Mouse (Mus musculus) intestine, postnatal 0 days (tissue): Measurements from ENCODE around the gene Dph2. TPM values are rescaled to one million over a fixed set of nuclear protein-coding genes. Genes with fewer than 3 reads are reported as not detected.

Experiments used
- ATAC-seq: fragments of 200-750 bp; cut with Nextera tagmentation; 2 replicates; pipeline ENCODE4 v1.8.0; 2017; ENCODE audit warnings: mild to moderate bottlenecking, moderate TSS enrichment, moderate library complexity
- H3K27ac ChIP-seq: fragments of 300-500 bp; sonication (generic); 2 replicates; pipeline ENCODE4 v1.5.1; 2014; ENCODE audit warnings: mild to moderate bottlenecking, low read depth, low read length, moderate library complexity
- H3K27me3 ChIP-seq: fragments of 300-500 bp; sonication (generic); replicated peaks from 2 replicates; pipeline ENCODE4 v1.6.1; 2014; ENCODE audit warnings: low read length, mixed read lengths; ENCODE audit not compliant: control insufficient read depth, insufficient read depth
- H3K36me3 ChIP-seq: fragments of 300-500 bp; sonication (generic); 2 replicates; pipeline ENCODE4 v1.6.1; 2014; ENCODE audit warnings: mild to moderate bottlenecking, moderate library complexity; ENCODE audit not compliant: control insufficient read depth, insufficient read depth
- H3K4me1 ChIP-seq: fragments of 300-500 bp; sonication (generic); replicated peaks from 2 replicates; pipeline ENCODE4 v1.6.1; 2014; ENCODE audit warnings: antibody characterized with exemption, low read length, mixed read lengths; ENCODE audit not compliant: control insufficient read depth, insufficient read depth
- H3K4me2 ChIP-seq: fragments of 300-500 bp; sonication (generic); replicated peaks from 2 replicates; pipeline ENCODE4 v1.6.1; 2014; ENCODE audit warnings: low read depth, mild to moderate bottlenecking, moderate library complexity
- H3K4me3 ChIP-seq: fragments of 300-500 bp; sonication (generic); 2 replicates; pipeline ENCODE4 v1.5.1; 2014; ENCODE audit warnings: low read depth, low read length
- H3K9ac ChIP-seq: fragments of 300-500 bp; sonication (generic); 2 replicates; pipeline ENCODE4 v1.6.1; 2014; ENCODE audit warnings: mild to moderate bottlenecking, low read depth, low read length
- H3K9me3 ChIP-seq: fragments of 300-500 bp; sonication (generic); 2 replicates; pipeline ENCODE4 v1.6.1; 2016; ENCODE audit warnings: mixed run types; ENCODE audit not compliant: control insufficient read depth
- CTCF ChIP-seq: sonication (generic); IDR thresholded peaks from 2 replicates; pipeline ENCODE4 v1.5.1; 2016; ENCODE audit warnings: low read depth, mild to moderate bottlenecking, control low read depth, antibody characterized with exemption, moderate library complexity
- WGBS: fragments of 180-500 bp; shearing (Covaris S2); extraction: QIAGEN DNeasy Blood & Tissue Kit; methylation state at CpG from one replicate; pipeline ENCODE4 v1.1.7; 2014; 5-methylcytosine and 5-hydroxymethylcytosine counted together
- polyA plus RNA-seq: library from polyadenylated mRNA; unstranded; fragments of >200 nt; fragmentation: Nextera tagmentation; extraction: Ambion mirVana; gene quantifications from 2 replicates; pipeline ENCODE4 v1.2.1, GENCODE M21; 2015

Gene Dph2
- polyA plus RNA-seq, result 5.0 and 5.5 TPM in 2 replicates

DNA sequence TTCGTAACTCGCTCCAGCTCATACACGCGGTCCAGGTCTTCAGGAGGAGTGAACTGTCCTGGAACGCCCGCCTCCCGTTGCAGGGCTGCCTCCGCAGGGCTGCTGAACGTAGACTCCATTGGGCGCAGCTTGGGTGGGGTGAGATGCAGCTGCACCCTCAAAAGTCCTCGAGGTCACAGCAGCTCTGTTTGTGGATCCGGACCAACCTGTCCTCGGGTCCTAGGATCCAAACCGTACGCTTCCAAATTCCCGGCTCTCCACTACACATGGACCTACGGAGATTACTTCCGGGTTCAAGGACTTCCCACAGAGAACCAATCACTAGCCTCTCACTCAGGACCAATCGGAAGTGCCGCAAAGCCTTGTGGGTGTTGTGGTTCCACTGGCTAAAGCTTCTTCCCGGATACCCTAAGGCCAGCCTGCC lies at the start of gene Dph2:
Dph2 (minus strand) TSS at position 295 of the 424 bp plus-strand sequence.
- WGBS, result under 1% methylated on average over 21 of the region's 21 CpGs
- peak within 1 kb of the TSS; percentile 26; the same call in 1 of the 2 replicates for H3K9ac ChIP-seq
- H3K4me2 ChIP-seq, result peak within 1 kb of the TSS; percentile 95
- H3K27ac ChIP-seq, result no peak within 1 kb of the TSS
- H3K9me3 ChIP-seq, result no peaks in the 10 kb centered on the region
- H3K27me3 ChIP-seq, result no peaks in the 10 kb centered on the region
- peak; percentile 83 for ATAC-seq
- TF ChIP-seq CTCF, result no peak
- H3K4me1 ChIP-seq, result 0 out of 2 replicates have a peak, but pooled peaks cover 2% of the 10 kb centered on the region
- peak within 1 kb of the TSS; percentile 79 for H3K4me3 ChIP-seq
- H3K36me3 ChIP-seq, result peaks cover 8% of the 10 kb centered on the region; the same call in 1 of the 2 replicates

DNA sequence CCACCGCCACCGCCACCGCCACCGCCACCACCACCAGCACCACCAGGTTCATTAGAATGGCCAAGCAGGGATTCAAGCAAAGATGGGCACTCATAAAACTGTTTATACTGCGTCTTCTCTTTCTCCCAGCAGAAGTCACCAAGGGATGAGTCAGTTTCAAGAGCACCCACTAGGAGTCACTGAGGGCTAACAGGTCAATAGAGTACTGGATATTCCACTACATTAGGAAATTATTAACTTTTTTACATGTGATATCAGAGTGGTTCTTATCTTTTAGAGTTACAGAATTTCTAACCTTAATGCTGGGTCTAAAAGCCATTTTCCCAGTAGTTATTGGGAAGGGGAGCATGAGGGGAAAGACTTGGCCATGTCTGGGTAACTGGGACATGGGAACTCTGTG lies 45.1 kb upstream of the Dph2 start:
- Histone ChIP-seq H3K4me1 (no peaks in the 10 kb centered on the region), H3K9me3 (no peaks in the 10 kb centered on the region), H3K27me3 (no peaks in the 10 kb centered on the region), H3K4me3 (no peak overlapping the region), H3K9ac (no peak overlapping the region), H3K4me2 (no peak overlapping the region), H3K27ac (no peak overlapping the region), H3K36me3 (peaks cover 49% of the 10 kb centered on the region)
- peak; percentile 63; the same call in 1 of the 2 replicates for ATAC-seq
- WGBS, result 85% methylated on average over 5 of the region's 5 CpGs
- TF ChIP-seq CTCF, result peak; percentile 65

DNA sequence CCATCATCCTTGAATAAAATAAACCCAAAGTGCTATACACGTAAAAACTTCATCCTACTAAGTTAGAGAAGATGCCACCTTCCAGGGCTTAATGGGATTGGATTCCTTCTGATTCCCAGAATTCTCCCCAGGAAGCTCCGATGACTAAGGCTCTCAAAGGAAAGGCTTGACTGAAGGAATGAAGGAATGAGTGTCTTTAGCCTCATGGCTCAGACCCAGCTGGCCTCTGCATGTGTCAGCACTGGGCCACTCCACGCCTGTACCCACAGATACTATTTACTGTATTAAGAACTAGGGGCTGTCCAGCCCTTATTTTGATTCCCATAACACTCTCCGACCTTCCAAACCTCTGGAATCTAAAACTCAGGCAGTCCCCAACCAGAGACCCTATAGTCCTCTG lies 42.2 kb upstream of the Dph2 start:
- 87% methylated on average over 4 of the region's 4 CpGs for WGBS
- H3K36me3 ChIP-seq, result peaks cover 22% of the 10 kb centered on the region
- no peak overlapping the region for H3K4me3 ChIP-seq
- H3K9me3 ChIP-seq, result no peaks in the 10 kb centered on the region
- ATAC-seq, result no peak
- H3K4me2 ChIP-seq, result no peak overlapping the region
- no peaks in the 10 kb centered on the region for H3K4me1 ChIP-seq
- no peak for TF ChIP-seq CTCF
- H3K27me3 ChIP-seq, result no peaks in the 10 kb centered on the region
- H3K27ac ChIP-seq, result no peak overlapping the region
- no peak overlapping the region for H3K9ac ChIP-seq

DNA sequence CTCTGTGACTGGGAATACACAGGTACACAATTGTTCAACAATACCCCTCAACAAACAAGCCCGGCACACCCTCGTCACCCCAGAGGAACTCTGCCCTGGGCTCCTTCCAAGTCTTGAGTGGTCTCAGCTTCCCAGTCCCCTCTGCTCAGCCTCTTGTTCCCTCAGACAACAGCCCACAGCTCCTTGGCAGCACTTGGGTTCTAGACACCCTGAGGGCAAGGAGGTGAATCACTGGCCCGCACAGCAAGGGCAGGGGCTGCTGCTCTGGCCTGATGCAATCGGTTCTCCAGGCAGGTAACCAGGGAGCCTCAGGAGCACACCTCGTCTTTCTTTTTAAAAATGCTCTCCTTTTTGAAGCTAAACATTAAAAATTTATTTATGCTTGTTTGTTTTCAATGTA lies 41.4 kb upstream of the Dph2 start:
- no peaks in the 10 kb centered on the region for H3K9me3 ChIP-seq
- WGBS, result 87% methylated on average over 5 of the region's 5 CpGs
- H3K27ac ChIP-seq, result no peak overlapping the region
- no peak for TF ChIP-seq CTCF
- no peaks in the 10 kb centered on the region for H3K4me1 ChIP-seq
- peaks cover 3% of the 10 kb centered on the region for H3K27me3 ChIP-seq
- H3K4me3 ChIP-seq, result no peak overlapping the region
- H3K36me3 ChIP-seq, result peaks cover 19% of the 10 kb centered on the region
- no peak overlapping the region for H3K4me2 ChIP-seq
- ATAC-seq, result no peak
- no peak overlapping the region for H3K9ac ChIP-seq

DNA sequence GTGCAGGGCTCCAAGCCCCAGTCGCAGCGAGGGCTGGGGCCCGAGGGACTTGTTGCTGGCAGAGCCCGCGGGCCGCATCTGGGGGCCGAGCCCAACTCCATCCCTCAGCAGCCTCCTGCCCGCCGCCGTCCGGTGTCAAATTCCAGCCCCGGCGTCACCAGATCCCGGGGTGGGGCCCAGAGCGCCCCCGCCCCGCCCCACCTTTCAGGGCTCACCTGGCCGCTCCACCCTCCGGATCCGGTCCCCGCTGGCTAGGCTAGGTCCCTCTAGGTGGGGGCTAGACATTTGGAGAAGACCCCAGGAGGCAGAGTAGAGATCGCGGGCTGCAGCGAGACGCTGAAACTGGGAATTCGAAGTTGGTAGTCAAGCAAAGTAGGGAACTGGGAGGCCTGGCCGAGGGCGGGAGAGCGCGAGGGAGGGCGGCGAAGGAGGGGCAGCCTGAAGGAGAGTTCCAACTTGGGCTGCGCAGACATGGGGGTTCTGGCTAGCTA lies 37.6 kb upstream of the Dph2 start, which contains the start of gene Artn:
Artn (minus strand) TSS at position 373 of the 491 bp plus-strand sequence.
- Histone ChIP-seq H3K9me3 (no peaks in the 10 kb centered on the region), H3K36me3 (peaks cover 14% of the 10 kb centered on the region), H3K27ac (no peak within 1 kb of the TSS), H3K4me2 (peak within 1 kb of the TSS; percentile 81), H3K4me3 (peak within 1 kb of the TSS; percentile 32), H3K27me3 (peaks cover 37% of the 10 kb centered on the region), H3K9ac (0 out of 2 replicates have a peak within 1 kb of the TSS, but pooled peaks have one; percentile 37), H3K4me1 (no peaks in the 10 kb centered on the region)
- no peak for TF ChIP-seq CTCF
- peak; percentile 36; the same call in 1 of the 2 replicates for ATAC-seq
- under 1% methylated on average over 30 of the region's 33 CpGs for WGBS

DNA sequence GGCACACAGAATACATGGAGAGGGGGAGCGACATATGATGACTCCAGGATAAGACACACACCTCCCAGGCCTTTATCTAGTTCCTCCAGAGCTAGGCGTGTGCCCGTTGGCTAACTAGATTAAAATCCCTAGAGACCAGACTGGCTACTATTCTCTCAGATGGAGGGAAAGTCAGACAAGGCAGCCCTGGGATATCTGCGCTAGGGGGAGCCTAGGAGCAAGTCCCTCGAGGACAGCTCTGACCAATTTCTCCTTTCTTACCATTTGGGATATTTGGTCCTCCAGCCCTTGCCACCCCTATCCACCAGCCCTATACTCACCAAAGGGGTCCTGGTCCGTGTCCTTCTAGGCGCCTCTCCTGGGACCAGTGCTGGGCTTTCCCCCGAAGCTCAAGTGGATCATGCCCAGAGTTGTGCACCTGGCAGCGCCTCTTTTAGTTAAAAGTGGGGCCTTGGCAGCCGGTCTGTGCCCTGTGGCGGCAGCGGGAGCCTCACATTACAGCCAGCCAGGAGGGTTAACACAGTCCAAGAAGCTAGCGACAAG lies 36.9 kb upstream of the Dph2 start:
- H3K4me3 ChIP-seq, result peak overlapping the region; percentile 32
- H3K4me1 ChIP-seq, result no peaks in the 10 kb centered on the region
- 4% methylated on average over 13 of the region's 13 CpGs for WGBS
- no peak overlapping the region for H3K9ac ChIP-seq
- peak overlapping the region; percentile 81 for H3K4me2 ChIP-seq
- H3K27me3 ChIP-seq, result peaks cover 37% of the 10 kb centered on the region
- peaks cover 14% of the 10 kb centered on the region for H3K36me3 ChIP-seq
- no peaks in the 10 kb centered on the region for H3K9me3 ChIP-seq
- peak; percentile 74 for TF ChIP-seq CTCF
- ATAC-seq, result peak; percentile 12; the same call in 1 of the 2 replicates
- H3K27ac ChIP-seq, result no peak overlapping the region
